Mouse (Mus musculus) gastrocnemius, postnatal 14 days (tissue): ENCODE results near the gene Il7r. TPM values are rescaled to one million over a fixed set of nuclear protein-coding genes. Genes with fewer than 3 reads are reported as not detected.
"Not testable (repeated sequence)": the region's sequence is repeated elsewhere in the genome, so short reads cannot be mapped to it uniquely, and the experiment has no call there.

Experiments used
- DNase-seq: peaks from one replicate; pipeline ENCODE4 v3.0.0; 2021; ENCODE audit warnings: mixed read lengths
- intact Hi-C: fragments of 180-260 bp; cut with DNase I; formaldehyde crosslinking; loops from one replicate; pipeline ENCODE4 v1.15.1; 2025; ENCODE audit warnings: low total_unique reads
- long read RNA-seq, 2 experiments: library from polyadenylated mRNA; stranded (forward); transcript quantifications; one replicate each; pipeline ENCODE4 v2.0.0; 2021
- total RNA-seq, 2 experiments: library from RNA; stranded (reverse); gene quantifications; 2 replicates each; pipeline ENCODE4 v1.2.3; 2021

Gene Il7r
- total RNA-seq, result under 1 TPM; 0.25 to 0.35 TPM
- long read RNA-seq, experiment 1, result 0 reads
- long read RNA-seq, experiment 2, result 0 reads

GRCm38 (mm10) chr15:9530076-9530475 lies at the start of gene Il7r:
TSS of gene Il7r (minus strand) at chr15:9530176.
- no peak for DNase-seq
- intact Hi-C loops, result no loop called here

- intact Hi-C loops, result no loop called here
- DNase-seq, result no peak
Observed at GRCm38 (mm10) chr15:9577303-9577702, 47.3 kb upstream of the Il7r start.

- no peak for DNase-seq
- intact Hi-C loops, result no loop called here
Observed at GRCm38 (mm10) chr15:9574796-9575195, 44.8 kb upstream of the Il7r start.

- intact Hi-C loops, result no loop called here
- DNase-seq, result no peak
Observed at GRCm38 (mm10) chr15:9573361-9573760, 43.4 kb upstream of the Il7r start.

GRCm38 (mm10) chr15:9572664-9573063 lies 42.7 kb upstream of the Il7r start:
- intact Hi-C loops, result no loop called here
- DNase-seq, result no peak

- intact Hi-C loops, result no loop called here
Observed at GRCm38 (mm10) chr15:9571896-9572295, 41.9 kb upstream of the Il7r start.

GRCm38 (mm10) chr15:9567316-9567715 lies 37.3 kb upstream of the Il7r start:
- no peak for DNase-seq
- intact Hi-C loops, result no loop called here

More at GRCm38 (mm10) chr15:9571896-9572295, 41.9 kb upstream of the Il7r start:
- DNase-seq, result no peak

- intact Hi-C loops, result no loop called here
- DNase-seq, result no peak
Observed at GRCm38 (mm10) chr15:9565396-9565795, 35.4 kb upstream of the Il7r start.

- intact Hi-C loops, result no loop called here
- DNase-seq, result no peak
Observed at GRCm38 (mm10) chr15:9564156-9564555, 34.2 kb upstream of the Il7r start.

GRCm38 (mm10) chr15:9557264-9557663 lies 27.3 kb upstream of the Il7r start:
- DNase-seq, result not testable (repeated sequence)

GRCm38 (mm10) chr15:9548951-9549350 lies 19.0 kb upstream of the Il7r start:
- DNase-seq, result no peak
- intact Hi-C loops, result no loop called here

More at GRCm38 (mm10) chr15:9557264-9557663, 27.3 kb upstream of the Il7r start:
- intact Hi-C loops, result not testable (repeated sequence)

GRCm38 (mm10) chr15:9535200-9535599 lies 5.2 kb upstream of the Il7r start:
- no peak for DNase-seq

GRCm38 (mm10) chr15:9533356-9533902 lies 3.5 kb upstream of the Il7r start:
- no peak for DNase-seq
- intact Hi-C loops, result no loop called here

More at GRCm38 (mm10) chr15:9535200-9535599, 5.2 kb upstream of the Il7r start:
- intact Hi-C loops, result no loop called here

- intact Hi-C loops, result no loop called here
- DNase-seq, result no peak
Observed at GRCm38 (mm10) chr15:9529646-9530045, 330 bp downstream of the Il7r start.

GRCm38 (mm10) chr15:9528186-9528935 lies 1.6 kb downstream of the Il7r start:
- intact Hi-C loops, result no loop called here
- DNase-seq, result no peak

- intact Hi-C loops, result no loop called here
- no peak for DNase-seq
Observed at GRCm38 (mm10) chr15:9526412-9526811, 3.6 kb downstream of the Il7r start.

GRCm38 (mm10) chr15:9524907-9525306 lies 5.1 kb downstream of the Il7r start:
- no peak for DNase-seq
- intact Hi-C loops, result no loop called here

GRCm38 (mm10) chr15:9523956-9524355 lies 6.0 kb downstream of the Il7r start:
- DNase-seq, result no peak
- intact Hi-C loops, result no loop called here

GRCm38 (mm10) chr15:9523059-9523458 lies 6.9 kb downstream of the Il7r start:
- intact Hi-C loops, result no loop called here
- no peak for DNase-seq

- intact Hi-C loops, result no loop called here
- DNase-seq, result no peak
Observed at GRCm38 (mm10) chr15:9492077-9492476, 37.9 kb downstream of the Il7r start.
